Mouse (Mus musculus) hindbrain, embryonic 13.5 days (tissue): ENCODE measurements around the gene Cib2. TPM values are rescaled to one million over a fixed set of nuclear protein-coding genes. Genes with fewer than 3 reads are reported as not detected.

ENCODE experiments used
- ATAC-seq: fragments of 200-750 bp; cut with Nextera tagmentation; 2 replicates; pipeline ENCODE4 v1.8.0; 2017; ENCODE audit warnings: moderate TSS enrichment; ENCODE audit not compliant: low FRiP score
- H3K27ac ChIP-seq: fragments of 300-500 bp; sonication (generic); 2 replicates; pipeline ENCODE4 v1.5.1; 2015; ENCODE audit warnings: inconsistent platforms, mild to moderate bottlenecking, moderate library complexity
- H3K27me3 ChIP-seq: fragments of 300-500 bp; sonication (generic); 2 replicates; pipeline ENCODE4 v1.6.1; 2015; ENCODE audit warnings: mild to moderate bottlenecking, inconsistent platforms
- H3K36me3 ChIP-seq: fragments of 300-500 bp; sonication (generic); 2 replicates; pipeline ENCODE4 v1.6.1; 2015; ENCODE audit warnings: mild to moderate bottlenecking, inconsistent platforms
- H3K4me1 ChIP-seq: fragments of 300-500 bp; sonication (generic); replicated peaks from 2 replicates; pipeline ENCODE4 v1.6.1; 2015; ENCODE audit warnings: inconsistent platforms
- H3K4me2 ChIP-seq: fragments of 300-500 bp; sonication (generic); 2 replicates; pipeline ENCODE4 v1.6.1; 2015; ENCODE audit warnings: inconsistent platforms, mild to moderate bottlenecking, moderate library complexity
- H3K4me3 ChIP-seq: fragments of 300-500 bp; sonication (generic); 2 replicates; pipeline ENCODE4 v1.5.1; 2015; ENCODE audit warnings: mild to moderate bottlenecking, inconsistent platforms
- H3K9ac ChIP-seq: fragments of 300-500 bp; sonication (generic); 2 replicates; pipeline ENCODE4 v1.6.1; 2015; ENCODE audit warnings: mild to moderate bottlenecking, inconsistent platforms
- H3K9me3 ChIP-seq: fragments of 300-500 bp; sonication (generic); 2 replicates; pipeline ENCODE4 v1.6.1; 2016; ENCODE audit warnings: inconsistent platforms
- WGBS: fragments of 180-500 bp; shearing (Covaris S2); methylation state at CpG from one replicate; pipeline ENCODE4 v1.1.7; 2015; 5-methylcytosine and 5-hydroxymethylcytosine counted together
- polyA plus RNA-seq: library from polyadenylated mRNA; unstranded; fragments of >200 nt; fragmentation: Nextera tagmentation; extraction: Ambion mirVana; gene quantifications from 2 replicates; pipeline ENCODE4 v1.2.1, GENCODE M21; 2015

Cib2 gene
- polyA plus RNA-seq, 1 experiment from 2014 or later, result 45.2 TPM

DNA sequence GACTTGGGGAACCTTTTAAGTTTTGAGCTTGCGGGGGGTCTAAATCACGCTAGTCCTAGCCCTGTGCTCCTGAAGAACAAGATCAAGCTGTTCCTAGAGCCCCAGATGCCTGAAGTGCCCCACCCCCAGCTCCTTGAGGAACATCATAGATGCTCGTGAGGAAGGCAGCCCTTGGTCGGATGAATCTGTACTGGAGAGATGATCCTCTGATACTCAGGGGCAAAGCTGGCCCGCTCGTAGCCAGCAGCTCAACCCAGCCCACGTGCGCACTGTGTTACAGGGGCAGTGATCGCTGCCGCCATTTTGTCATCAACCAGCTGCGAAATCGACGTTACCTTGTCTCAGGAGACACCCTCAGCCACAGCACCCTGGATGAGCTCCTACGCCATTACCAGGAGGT lies 21.3 kb downstream of the Cib2 start, which contains the start of gene Sh2d7:
Gene Sh2d7 (plus strand): TSS at position 301 of the 400 bp plus-strand sequence.
- H3K4me3 ChIP-seq, result no peak within 1 kb of the TSS
- no peak for ATAC-seq
- no peaks in the 10 kb centered on the region for H3K27me3 ChIP-seq
- H3K9ac ChIP-seq, result no peak within 1 kb of the TSS
- H3K27ac ChIP-seq, result no peak within 1 kb of the TSS
- peaks cover 2% of the 10 kb centered on the region; the same call in 1 of the 2 replicates for H3K36me3 ChIP-seq
- H3K4me2 ChIP-seq, result no peak within 1 kb of the TSS
- no peaks in the 10 kb centered on the region for H3K9me3 ChIP-seq
- H3K4me1 ChIP-seq, result peaks cover 19% of the 10 kb centered on the region
- WGBS, result 96% methylated on average over 14 of the region's 14 CpGs

DNA sequence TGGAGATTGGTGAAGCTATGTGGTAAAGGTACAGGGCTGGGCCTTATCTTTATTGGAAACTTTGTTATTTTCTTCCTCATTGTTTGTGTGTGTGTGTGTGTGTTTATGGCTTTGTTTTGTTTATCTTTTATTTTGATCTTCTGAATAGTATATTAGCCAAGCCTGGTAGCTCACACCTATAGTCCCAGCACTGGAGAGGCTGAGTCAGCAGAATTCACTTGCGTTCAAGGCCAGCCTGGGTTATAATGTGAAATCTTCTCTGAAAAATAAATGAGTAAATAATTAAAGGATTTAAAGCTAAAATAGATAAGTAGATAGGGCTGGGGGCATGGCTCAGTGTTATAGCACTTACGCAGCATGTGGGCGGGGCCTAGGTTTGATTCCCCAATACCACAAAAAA lies 21.8 kb downstream of the Cib2 start:
- Histone ChIP-seq H3K36me3 (no peaks in the 10 kb centered on the region; the same call in 1 of the 2 replicates), H3K27ac (no peak overlapping the region), H3K4me2 (no peak overlapping the region), H3K4me1 (peaks cover 22% of the 10 kb centered on the region), H3K9ac (no peak overlapping the region), H3K9me3 (no peaks in the 10 kb centered on the region), H3K27me3 (no peaks in the 10 kb centered on the region), H3K4me3 (no peak overlapping the region)
- WGBS, result 98% methylated on average over 3 of the region's 3 CpGs
- no peak for ATAC-seq

DNA sequence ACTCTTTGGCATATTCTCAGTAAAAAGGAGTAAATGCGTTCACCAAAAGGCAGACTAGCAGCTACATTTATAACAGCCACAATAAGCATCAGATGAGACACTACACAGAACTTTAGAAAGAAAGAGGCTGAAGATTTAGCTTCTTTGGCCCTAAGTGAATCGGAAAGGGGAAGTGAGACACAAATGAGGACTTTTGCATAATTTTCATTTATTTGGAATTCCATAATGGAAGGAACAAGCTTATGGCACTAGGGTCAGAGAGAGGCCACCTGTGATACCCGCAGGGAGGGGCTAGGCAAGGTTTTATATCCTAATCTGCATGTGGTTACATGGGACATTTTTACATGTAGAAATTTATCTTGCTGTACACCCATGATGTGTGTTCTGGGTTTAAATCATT lies 22.5 kb downstream of the Cib2 start:
- H3K4me1 ChIP-seq, result peaks cover 24% of the 10 kb centered on the region
- no peak overlapping the region for H3K4me3 ChIP-seq
- H3K36me3 ChIP-seq, result no peaks in the 10 kb centered on the region
- no peak for ATAC-seq
- WGBS, result 73% methylated on average over 3 of the region's 3 CpGs
- H3K9ac ChIP-seq, result no peak overlapping the region
- no peak overlapping the region for H3K4me2 ChIP-seq
- H3K9me3 ChIP-seq, result no peaks in the 10 kb centered on the region
- H3K27ac ChIP-seq, result no peak overlapping the region
- no peaks in the 10 kb centered on the region for H3K27me3 ChIP-seq

DNA sequence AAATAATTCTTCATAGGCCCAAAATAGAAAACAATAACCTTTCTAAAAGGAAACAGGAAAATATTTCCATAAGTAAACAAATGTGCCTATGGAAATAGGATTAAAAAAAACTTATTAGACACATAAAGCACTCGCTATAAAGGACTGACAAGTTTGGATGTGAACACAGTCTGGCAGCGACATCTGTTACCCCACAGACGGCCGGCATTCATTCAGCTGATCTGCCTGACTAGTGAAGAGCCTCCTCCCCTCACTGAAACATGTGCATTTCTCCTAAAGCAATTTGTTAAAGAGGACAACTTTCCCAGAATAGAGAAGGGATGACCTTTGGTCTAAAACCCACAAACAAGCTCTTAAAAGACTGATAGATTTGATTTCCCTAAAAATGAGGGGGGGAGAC lies 23.0 kb downstream of the Cib2 start:
- no peaks in the 10 kb centered on the region for H3K9me3 ChIP-seq
- no peak for ATAC-seq
- no peak overlapping the region for H3K9ac ChIP-seq
- no peak overlapping the region for H3K4me2 ChIP-seq
- no peaks in the 10 kb centered on the region for H3K36me3 ChIP-seq
- H3K4me3 ChIP-seq, result no peak overlapping the region
- H3K27ac ChIP-seq, result no peak overlapping the region
- no peaks in the 10 kb centered on the region for H3K27me3 ChIP-seq
- WGBS, result 30% methylated on average over 4 of the region's 4 CpGs
- peaks cover 25% of the 10 kb centered on the region for H3K4me1 ChIP-seq

DNA sequence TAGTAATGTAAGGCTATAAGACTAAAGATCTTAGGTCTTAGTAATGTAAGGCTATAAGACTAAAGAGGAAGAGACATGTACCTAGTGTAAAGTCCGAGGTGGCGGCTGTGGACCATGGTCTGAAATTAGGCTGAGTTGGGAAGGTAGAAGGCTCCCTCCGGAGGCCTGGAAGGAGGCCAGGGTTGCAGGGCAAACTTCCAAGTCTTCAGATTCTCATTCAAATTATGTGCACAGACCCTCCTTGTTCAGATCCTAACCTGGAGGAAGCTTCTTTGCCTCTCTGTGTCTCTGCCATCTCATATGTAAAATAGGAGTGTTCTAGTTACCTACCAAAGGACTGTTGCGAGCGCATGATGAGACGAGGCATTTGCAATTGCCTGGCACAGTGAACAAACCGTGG lies 23.8 kb downstream of the Cib2 start:
- Histone ChIP-seq H3K4me1 (peaks cover 25% of the 10 kb centered on the region), H3K27me3 (no peaks in the 10 kb centered on the region), H3K9me3 (no peaks in the 10 kb centered on the region), H3K9ac (no peak overlapping the region), H3K36me3 (no peaks in the 10 kb centered on the region), H3K27ac (0 out of 2 replicates have a peak overlapping the region, but pooled peaks have one; percentile 0), H3K4me3 (no peak overlapping the region), H3K4me2 (no peak overlapping the region)
- 60% methylated on average over 7 of the region's 7 CpGs for WGBS
- no peak for ATAC-seq

DNA sequence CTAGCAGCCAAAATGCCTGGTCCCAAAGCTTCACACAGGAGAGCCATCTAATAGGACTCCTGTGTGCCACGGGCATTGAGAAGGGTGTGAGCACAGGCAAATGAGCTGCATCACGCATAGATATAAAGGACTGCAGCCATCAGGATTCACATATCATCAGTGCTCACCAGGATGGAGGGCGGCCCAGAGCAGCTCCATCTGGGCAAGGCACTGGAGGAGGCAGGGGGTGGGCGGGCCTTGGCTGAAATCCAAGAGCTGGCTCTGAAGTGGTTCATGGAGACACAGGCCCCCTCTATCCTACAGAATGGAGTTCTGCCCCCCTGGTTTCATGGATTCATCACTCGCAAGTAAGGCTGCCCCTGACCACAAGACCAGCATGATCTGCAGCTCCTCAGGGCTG lies 26.0 kb downstream of the Cib2 start:
- Histone ChIP-seq H3K27ac (peak overlapping the region; percentile 77), H3K27me3 (no peaks in the 10 kb centered on the region), H3K36me3 (no peaks in the 10 kb centered on the region), H3K9me3 (no peaks in the 10 kb centered on the region), H3K9ac (no peak overlapping the region), H3K4me3 (no peak overlapping the region), H3K4me1 (peaks cover 25% of the 10 kb centered on the region), H3K4me2 (no peak overlapping the region)
- 49% methylated on average over 5 of the region's 5 CpGs for WGBS
- peak; percentile 82 for ATAC-seq

DNA sequence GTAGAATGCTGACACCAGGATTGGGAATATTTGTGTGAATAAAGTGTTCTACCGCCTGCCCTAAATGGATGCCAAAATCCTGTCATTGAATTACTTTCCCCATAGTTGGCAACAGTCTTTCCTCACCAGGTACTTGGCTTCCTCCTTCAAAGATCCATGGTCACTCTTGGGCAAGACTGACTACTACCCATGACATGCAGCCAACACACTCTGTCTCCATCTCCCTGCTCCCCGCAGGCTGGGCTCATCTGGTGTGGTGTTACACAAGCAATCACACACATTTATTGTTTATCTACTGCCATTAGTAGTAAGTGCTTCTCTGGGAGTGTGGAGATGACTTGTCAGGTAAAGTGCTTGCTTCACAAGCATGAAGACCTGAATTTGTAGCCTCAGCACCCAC lies 27.1 kb downstream of the Cib2 start:
- Histone ChIP-seq H3K27ac (no peak overlapping the region), H3K4me3 (no peak overlapping the region), H3K4me1 (peaks cover 25% of the 10 kb centered on the region), H3K27me3 (no peaks in the 10 kb centered on the region), H3K9ac (no peak overlapping the region), H3K9me3 (no peaks in the 10 kb centered on the region), H3K4me2 (no peak overlapping the region), H3K36me3 (no peaks in the 10 kb centered on the region)
- ATAC-seq, result no peak
- 85% methylated on average over 2 of the region's 2 CpGs for WGBS

DNA sequence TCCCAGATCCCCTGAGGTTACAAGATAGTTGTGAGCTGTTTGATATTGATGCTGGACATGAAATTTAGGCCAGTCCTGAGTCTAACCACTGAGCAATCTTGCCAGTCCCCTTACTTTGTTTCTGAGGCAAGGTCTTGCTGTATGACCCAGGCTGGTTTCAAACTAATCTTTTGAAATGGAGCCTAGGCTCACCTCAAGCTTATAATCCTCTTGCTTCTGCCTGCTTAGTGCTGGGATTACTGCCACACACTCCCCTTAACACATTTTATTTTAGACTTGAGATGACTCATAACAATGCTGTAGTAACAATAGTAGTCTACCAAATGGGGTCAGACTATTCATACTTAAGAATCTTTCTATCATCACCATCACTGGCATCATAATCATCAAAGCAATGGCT lies 28.6 kb downstream of the Cib2 start:
- Histone ChIP-seq H3K4me3 (no peak overlapping the region), H3K4me1 (peaks cover 19% of the 10 kb centered on the region), H3K9ac (no peak overlapping the region), H3K9me3 (no peaks in the 10 kb centered on the region), H3K36me3 (no peaks in the 10 kb centered on the region), H3K27ac (no peak overlapping the region), H3K27me3 (no peaks in the 10 kb centered on the region), H3K4me2 (no peak overlapping the region)
- ATAC-seq, result no peak

DNA sequence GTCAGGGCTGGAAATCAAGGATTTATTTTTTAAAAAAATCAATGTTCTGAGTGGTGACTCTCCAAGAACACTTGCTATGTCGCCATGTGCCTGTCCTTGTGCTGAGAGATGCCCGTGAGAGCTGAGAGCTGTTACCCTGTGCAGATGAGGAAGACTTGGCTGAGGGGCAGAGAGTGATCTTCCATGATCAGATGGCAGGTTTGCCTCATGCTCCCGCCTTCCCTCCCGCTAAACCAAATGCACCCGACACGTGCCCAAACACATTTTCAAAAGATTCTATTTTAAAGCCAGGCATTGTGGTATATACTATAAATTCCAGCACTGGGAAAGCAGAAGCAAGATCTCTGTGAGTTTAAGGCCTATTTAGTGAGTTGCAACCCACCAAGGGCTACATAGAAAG lies 29.2 kb downstream of the Cib2 start:
- H3K27ac ChIP-seq, result no peak overlapping the region
- H3K9ac ChIP-seq, result no peak overlapping the region
- H3K9me3 ChIP-seq, result no peaks in the 10 kb centered on the region
- no peaks in the 10 kb centered on the region for H3K36me3 ChIP-seq
- 90% methylated on average over 6 of the region's 6 CpGs for WGBS
- H3K27me3 ChIP-seq, result no peaks in the 10 kb centered on the region
- no peak for ATAC-seq
- H3K4me3 ChIP-seq, result no peak overlapping the region
- peaks cover 15% of the 10 kb centered on the region for H3K4me1 ChIP-seq
- no peak overlapping the region for H3K4me2 ChIP-seq

DNA sequence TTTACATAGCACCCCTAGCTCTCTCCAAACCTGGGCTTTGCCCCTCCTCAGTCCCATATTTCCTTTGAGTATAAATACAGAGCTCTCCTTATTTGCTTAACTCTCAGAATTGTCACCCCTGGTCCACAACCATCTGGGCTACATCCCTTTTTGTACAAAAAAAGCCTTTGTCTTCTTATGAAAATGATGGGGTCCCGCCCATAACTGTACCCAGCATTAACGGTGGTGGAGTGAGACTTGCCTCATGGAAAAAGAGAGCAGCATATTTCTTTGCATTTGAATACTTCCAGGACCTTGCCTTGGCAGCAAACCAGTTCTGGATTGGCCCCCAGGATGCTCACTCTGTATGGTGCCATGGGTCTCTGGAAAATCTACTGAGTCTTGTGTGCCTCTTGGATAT lies 30.1 kb downstream of the Cib2 start:
- Histone ChIP-seq H3K27ac (no peak overlapping the region), H3K9ac (no peak overlapping the region), H3K4me2 (no peak overlapping the region), H3K36me3 (no peaks in the 10 kb centered on the region), H3K9me3 (no peaks in the 10 kb centered on the region), H3K27me3 (no peaks in the 10 kb centered on the region), H3K4me3 (no peak overlapping the region), H3K4me1 (peaks cover 15% of the 10 kb centered on the region)
- 74% methylated on average over 2 of the region's 2 CpGs for WGBS
- ATAC-seq, result no peak

DNA sequence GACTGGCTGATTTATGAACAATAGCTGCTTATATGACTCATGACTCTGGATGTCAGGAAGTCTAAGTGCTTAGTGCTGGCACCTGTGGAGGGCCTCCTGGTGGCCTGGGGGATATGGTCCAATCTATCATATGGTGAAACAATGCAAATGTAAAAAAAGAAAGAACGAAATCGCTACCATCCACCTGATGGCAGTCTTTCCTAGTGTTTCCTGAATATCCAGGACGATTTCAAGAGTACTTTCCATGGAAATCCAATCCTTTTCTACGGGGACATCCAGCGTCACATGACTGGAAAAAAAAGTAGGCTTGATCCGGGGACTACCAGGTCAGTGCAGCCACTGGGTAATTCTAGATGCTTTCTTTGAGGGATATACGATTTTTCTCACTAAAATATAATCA lies 32.3 kb downstream of the Cib2 start:
- WGBS, result 80% methylated on average over 7 of the region's 7 CpGs
- no peaks in the 10 kb centered on the region for H3K27me3 ChIP-seq
- ATAC-seq, result no peak
- no peak overlapping the region for H3K4me2 ChIP-seq
- H3K9me3 ChIP-seq, result no peaks in the 10 kb centered on the region
- no peak overlapping the region for H3K4me3 ChIP-seq
- peaks cover 3% of the 10 kb centered on the region; the same call in 1 of the 2 replicates for H3K4me1 ChIP-seq
- H3K9ac ChIP-seq, result no peak overlapping the region
- H3K36me3 ChIP-seq, result no peaks in the 10 kb centered on the region
- H3K27ac ChIP-seq, result no peak overlapping the region

DNA sequence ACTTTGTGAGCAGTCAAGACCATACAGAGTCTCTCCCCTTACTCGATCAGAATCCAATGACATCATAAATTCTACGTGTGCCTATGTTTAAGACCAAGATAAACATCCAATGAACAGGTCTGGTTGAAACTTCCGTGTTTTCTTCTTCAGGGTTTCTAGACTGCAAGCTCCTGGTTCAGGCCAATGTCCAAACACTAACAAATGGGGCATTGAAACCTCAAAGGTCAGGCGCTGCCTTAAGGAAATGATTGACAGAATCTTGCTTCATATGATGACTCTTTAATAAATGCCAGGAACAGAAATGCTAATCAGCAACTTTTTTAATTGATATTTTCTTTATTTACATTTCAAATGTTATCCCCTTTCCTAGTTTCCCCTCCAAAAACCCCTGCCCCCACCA lies 39.7 kb downstream of the Cib2 start:
- no peak for ATAC-seq
- Histone ChIP-seq H3K4me1 (no peaks in the 10 kb centered on the region), H3K27me3 (no peaks in the 10 kb centered on the region), H3K9me3 (no peaks in the 10 kb centered on the region), H3K4me2 (no peak overlapping the region), H3K9ac (no peak overlapping the region), H3K27ac (no peak overlapping the region), H3K36me3 (no peaks in the 10 kb centered on the region), H3K4me3 (no peak overlapping the region)
- 86% methylated on average over 4 of the region's 4 CpGs for WGBS

DNA sequence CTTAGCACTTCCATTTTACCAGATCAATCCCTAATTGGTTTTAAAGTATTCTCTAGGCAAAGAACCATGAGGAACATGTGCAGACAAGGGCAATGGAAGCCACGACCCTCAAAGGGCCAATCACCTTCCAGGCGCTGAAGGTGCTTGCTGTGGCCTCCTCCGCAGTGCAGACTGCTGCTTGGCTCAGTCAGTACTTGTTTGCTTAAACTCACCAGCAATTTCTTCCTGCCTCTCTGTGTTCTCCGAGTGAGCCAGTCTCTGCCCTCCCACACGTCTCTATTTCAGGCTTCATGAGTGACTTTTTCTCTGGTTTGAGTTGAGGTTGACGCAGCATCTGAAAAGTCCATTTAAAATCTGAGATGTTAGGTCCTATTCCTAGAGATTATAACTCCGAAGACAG lies 41.1 kb downstream of the Cib2 start:
- Histone ChIP-seq H3K4me2 (no peak overlapping the region), H3K4me3 (no peak overlapping the region), H3K27me3 (no peaks in the 10 kb centered on the region), H3K27ac (no peak overlapping the region), H3K9ac (no peak overlapping the region), H3K9me3 (no peaks in the 10 kb centered on the region), H3K36me3 (no peaks in the 10 kb centered on the region), H3K4me1 (no peaks in the 10 kb centered on the region)
- WGBS, result 78% methylated on average over 7 of the region's 7 CpGs
- ATAC-seq, result no peak

DNA sequence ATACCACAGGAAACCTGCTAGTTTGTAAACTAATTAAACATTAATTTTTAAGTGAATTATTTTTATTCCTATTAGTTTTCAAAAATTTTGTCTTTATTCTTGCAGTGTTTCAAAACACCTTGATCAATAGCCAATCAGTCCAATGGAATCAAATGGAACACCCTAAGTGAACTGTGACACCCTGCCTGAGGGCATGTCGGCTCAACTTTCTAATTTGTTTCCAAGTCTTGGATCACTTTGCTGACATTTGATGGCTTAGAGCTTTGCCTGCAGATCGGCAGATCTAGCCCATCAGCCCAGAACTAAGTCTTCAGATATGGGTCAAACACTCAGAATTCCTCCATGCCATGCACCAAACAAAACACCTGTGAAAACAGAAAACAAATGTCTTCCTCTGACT lies 44.0 kb downstream of the Cib2 start:
- 93% methylated on average over 2 of the region's 2 CpGs for WGBS
- Histone ChIP-seq H3K27ac (no peak overlapping the region), H3K4me1 (no peaks in the 10 kb centered on the region), H3K4me3 (no peak overlapping the region), H3K9ac (no peak overlapping the region), H3K36me3 (no peaks in the 10 kb centered on the region), H3K27me3 (no peaks in the 10 kb centered on the region), H3K4me2 (no peak overlapping the region), H3K9me3 (no peaks in the 10 kb centered on the region)
- no peak for ATAC-seq
